In the genomic region with DNA sequence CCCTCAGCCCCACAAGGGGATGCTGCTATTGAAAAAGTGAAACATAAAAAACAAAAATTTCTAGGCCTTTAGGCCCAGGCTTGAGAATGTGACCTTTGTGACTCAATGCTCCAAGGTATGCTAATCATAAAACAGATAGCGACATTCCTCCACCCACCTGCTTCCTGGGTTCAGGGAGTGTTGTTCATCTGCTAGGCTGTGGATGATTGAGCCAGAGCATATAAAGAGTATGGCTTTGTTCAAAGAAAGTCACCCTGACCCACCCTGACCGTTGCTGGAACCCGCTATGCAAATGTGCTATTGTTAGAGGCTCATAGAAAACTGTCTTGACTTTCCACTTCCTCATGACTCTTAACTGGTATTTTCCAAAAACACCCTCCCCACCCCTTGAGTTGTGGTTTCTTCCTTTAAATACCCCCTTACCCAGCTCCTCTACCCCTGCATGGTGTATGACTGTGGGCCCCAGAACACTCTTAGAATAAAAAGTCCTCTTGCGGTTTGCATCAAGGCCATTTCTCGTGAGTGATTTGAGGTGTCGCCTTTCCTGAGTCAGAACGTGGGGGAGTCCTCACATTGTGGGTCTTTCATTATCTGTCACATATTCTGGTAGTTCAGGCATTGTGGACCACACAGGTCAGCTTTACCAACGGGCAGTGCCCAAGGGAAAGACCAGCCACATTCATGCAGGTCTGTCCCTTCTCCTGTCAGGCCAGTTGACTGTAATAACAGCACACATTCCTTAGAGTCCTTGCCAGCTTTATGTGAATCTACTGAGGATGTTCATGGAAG, we compare ENCODE assay signal across 8 mouse cellular contexts. TPM values are rescaled to one million over a fixed set of nuclear protein-coding genes. Genes with fewer than 3 reads are reported as not detected.
DNase-seq lines count a peak whose midpoint lies in the region; ATAC-seq and TF ChIP-seq lines count a peak whose summit lies in the region.
"Not testable (repeated sequence)": the region's sequence is repeated elsewhere in the genome, so short reads cannot be mapped to it uniquely, and the experiment has no call there.
"Had no signal": no experiment of that assay in that cellular context is flagged by ENCODE, and none has a peak within 500 bp of the region (broad histone marks: within the 10 kb centered on the region; RNA-seq: fewer than 3 reads in every experiment).

No protein-coding gene starts in this region.

- not testable (repeated sequence) for H3K27me3 ChIP-seq in intestine, embryonic 15.5 days (replicated peaks); liver, postnatal 0 days (ENCODE audit: insufficient read depth, low read length); small intestine, adult 2 months (ENCODE audit: control insufficient read depth, insufficient read depth, low read length)

- not testable (repeated sequence) for H3K9ac ChIP-seq in intestine, embryonic 15.5 days; liver, postnatal 0 days (replicated peaks)

- not testable (repeated sequence) for H3K9me3 ChIP-seq in intestine, embryonic 15.5 days; liver, postnatal 0 days (ENCODE audit: low read length)

- H3K4me1 ChIP-seq in bone marrow, adult 2 months (ENCODE audit: control insufficient read depth, insufficient read depth, low read length); intestine, embryonic 15.5 days (replicated peaks); liver, postnatal 0 days (ENCODE audit: insufficient read depth); small intestine, adult 2 months (ENCODE audit: control insufficient read depth, insufficient read depth, insufficient read length, low read length): not testable (repeated sequence)

- DNase-seq in B cell, adult 2 months, result peak; percentile 56 to 64
- DNase-seq in ES-CJ7 (ENCODE audit: low read depth, low spot score), result peak; percentile 48
- not testable (repeated sequence) for DNase-seq in liver, postnatal 0 days
- DNase-seq in spleen, postnatal 36 days (ENCODE audit: low spot score in 2 of 2), result peak; percentile 76 to 81

- not testable (repeated sequence) for H3K4me3 ChIP-seq in bone marrow, adult 2 months (replicated peaks; ENCODE audit: control insufficient read depth, low read depth, low read length); intestine, embryonic 15.5 days (replicated peaks); small intestine, adult 2 months (ENCODE audit: low read depth, low read length)
- 0 out of 2 replicates have a peak overlapping the region, but pooled peaks have one; percentile 13 for H3K4me3 ChIP-seq in liver, postnatal 0 days (ENCODE audit: low read depth, low read length)

- peak; percentile 89 for ATAC-seq in intestine, embryonic 15.5 days
- ATAC-seq in liver, postnatal 0 days, result peak; percentile 47

- H3K4me2 ChIP-seq in intestine, embryonic 15.5 days (replicated peaks), result not testable (repeated sequence)
- peak overlapping the region; percentile 15; the same call in 1 of the 2 replicates for H3K4me2 ChIP-seq in liver, postnatal 0 days (ENCODE audit: low read depth, low read length)

- not testable (repeated sequence) for TF ChIP-seq CTCF in bone marrow, adult 2 months (IDR thresholded peaks at IDR 0.05; ENCODE audit: control insufficient read depth, insufficient read depth, low read length); liver, postnatal 0 days (IDR thresholded peaks at IDR 0.05; ENCODE audit: low read depth); small intestine, adult 2 months (IDR thresholded peaks at IDR 0.05; ENCODE audit: extremely low read depth, insufficient read length, insufficient replicate concordance, low read depth, low read length)

- 0 out of 2 replicates have a peak, but pooled peaks have one; percentile 28 for TF ChIP-seq EP300 in liver, postnatal 0 days (IDR thresholded peaks at IDR 0.05; ENCODE audit: low read depth)

- H3K36me3 ChIP-seq in intestine, embryonic 15.5 days; liver, postnatal 0 days (replicated peaks; ENCODE audit: insufficient read depth, low read length); small intestine, adult 2 months (ENCODE audit: control insufficient read depth, insufficient read depth, low read length): not testable (repeated sequence)

- peak overlapping the region; percentile 99 for H3K27ac ChIP-seq in bone marrow, adult 2 months (ENCODE audit: control insufficient read depth, insufficient read depth, low read depth, low read length, poor library complexity)
- H3K27ac ChIP-seq in intestine, embryonic 15.5 days, result not testable (repeated sequence)
- peak overlapping the region; percentile 75 for H3K27ac ChIP-seq in liver, postnatal 0 days (ENCODE audit: low read depth)
- peak overlapping the region; percentile 42 for H3K27ac ChIP-seq in small intestine, adult 2 months (ENCODE audit: insufficient read depth, low read depth, low read length)

- WGBS in bone marrow, adult 2 months, result 65% methylated on average over 8 of the region's 8 CpGs
- 78% methylated on average over 8 of the region's 8 CpGs for WGBS in intestine, embryonic 15.5 days
- 74% methylated on average over 8 of the region's 8 CpGs for WGBS in liver, postnatal 0 days (ENCODE audit: insufficient replicate concordance)
- WGBS in small intestine, adult 2 months, result 59% methylated on average over 8 of the region's 8 CpGs

- not testable (repeated sequence) for TF ChIP-seq POLR2A in bone marrow, adult 2 months (IDR thresholded peaks at IDR 0.05; ENCODE audit: borderline replicate concordance, control insufficient read depth, low read depth, low read length); small intestine, adult 2 months (IDR thresholded peaks at IDR 0.05; ENCODE audit: low read depth, low read length)

RNA-seq across cellular contexts. Expression of a gene that starts 56.4 kb away (rescaled TPM):
- polyA plus RNA-seq in bone marrow, adult 2 months (2011; ENCODE audit: insufficient read depth, insufficient read length, low replicate concordance, missing spikeins), result 0.95 and 1.2 TPM in 2 replicates
- 3.7 and 4.2 TPM in 2 replicates for polyA plus RNA-seq in intestine, embryonic 15.5 days (2015; fragmentation: Nextera tagmentation; extraction: Ambion mirVana)
- 0.09 and 0.11 TPM in 2 replicates for polyA plus RNA-seq in liver, postnatal 0 days (2015; fragmentation: Nextera tagmentation; extraction: Ambion mirVana)
- 2.6 and 2.8 TPM in 2 replicates for polyA plus RNA-seq in small intestine, adult 2 months (2012; rRNA removed)

RNA-seq across cellular contexts. Expression of a gene that starts 56.7 kb away (rescaled TPM):
- polyA plus RNA-seq in bone marrow, adult 2 months (2011; ENCODE audit: insufficient read depth, insufficient read length, low replicate concordance, missing spikeins), result 11.9 and 16.5 TPM in 2 replicates
- 1.9 TPM in 2 replicates for polyA plus RNA-seq in intestine, embryonic 15.5 days (2015; fragmentation: Nextera tagmentation; extraction: Ambion mirVana)
- 0.73 TPM in 2 replicates for polyA plus RNA-seq in liver, postnatal 0 days (2015; fragmentation: Nextera tagmentation; extraction: Ambion mirVana)
- polyA plus RNA-seq in small intestine, adult 2 months (2012; rRNA removed), result 1.8 and 4.2 TPM in 2 replicates
- polyA plus RNA-seq: erythroblast, embryonic 14.5 days had no signal
